Mouse (Mus musculus) embryonic facial prominence, embryonic 12.5 days (tissue): ENCODE measurements at regions not wholly inside any gene's neighbourhood (a gene's known extent, or its start where the extent isn't known, plus 50 kb on each side); places are given as distances from the start of the nearest gene placed in this dataset.

ENCODE experiments used
- ATAC-seq: fragments of 200-750 bp; cut with Nextera tagmentation; 2 replicates; pipeline ENCODE4 v1.8.0; 2017; ENCODE audit not compliant: insufficient number of reproducible peaks, insufficient read depth, low FRiP score, low TSS enrichment
- H3K27ac ChIP-seq: fragments of 300-500 bp; sonication (generic); 2 replicates; pipeline ENCODE4 v1.5.1; 2016; ENCODE audit warnings: mild to moderate bottlenecking
- H3K27me3 ChIP-seq: fragments of 300-500 bp; sonication (generic); 2 replicates; pipeline ENCODE4 v1.6.1; 2016; ENCODE audit warnings: mild to moderate bottlenecking, moderate library complexity
- H3K36me3 ChIP-seq: fragments of 300-500 bp; sonication (generic); 2 replicates; pipeline ENCODE4 v1.6.1; 2016; ENCODE audit warnings: mild to moderate bottlenecking
- H3K4me1 ChIP-seq: fragments of 300-500 bp; sonication (generic); 2 replicates; pipeline ENCODE4 v1.6.1; 2016
- H3K4me2 ChIP-seq: fragments of 300-500 bp; sonication (generic); replicated peaks from 2 replicates; pipeline ENCODE4 v1.6.1; 2016; ENCODE audit warnings: mild to moderate bottlenecking, moderate library complexity
- H3K4me3 ChIP-seq: fragments of 300-500 bp; sonication (generic); 2 replicates; pipeline ENCODE4 v1.5.1; 2016; ENCODE audit warnings: mild to moderate bottlenecking
- H3K9ac ChIP-seq: fragments of 300-500 bp; sonication (generic); 2 replicates; pipeline ENCODE4 v1.6.1; 2016; ENCODE audit warnings: mild to moderate bottlenecking, moderate library complexity
- H3K9me3 ChIP-seq: fragments of 300-500 bp; sonication (generic); 2 replicates; pipeline ENCODE4 v1.6.1; 2016; ENCODE audit warnings: mild to moderate bottlenecking, moderate library complexity
- WGBS: fragments of 180-500 bp; shearing (Covaris S2); methylation state at CpG from one replicate; pipeline ENCODE4 v1.1.7; 2016; 5-methylcytosine and 5-hydroxymethylcytosine counted together

GRCm38 (mm10) chr19:26439163-26439562, 165.7 kb upstream of the Smarca2 start:
- Histone ChIP-seq H3K9ac (no peak overlapping the region), H3K4me1 (no peaks in the 10 kb centered on the region), H3K4me3 (no peak overlapping the region), H3K27ac (no peak overlapping the region), H3K36me3 (no peaks in the 10 kb centered on the region), H3K4me2 (no peak overlapping the region), H3K27me3 (no peaks in the 10 kb centered on the region), H3K9me3 (no peaks in the 10 kb centered on the region)
- ATAC-seq = no peak
- 87% methylated on average over 2 of the region's 2 CpGs for WGBS

- Histone ChIP-seq H3K9ac (no peak overlapping the region), H3K27me3 (no peaks in the 10 kb centered on the region), H3K4me2 (no peak overlapping the region), H3K4me1 (no peaks in the 10 kb centered on the region), H3K9me3 (no peaks in the 10 kb centered on the region), H3K4me3 (no peak overlapping the region), H3K36me3 (no peaks in the 10 kb centered on the region), H3K27ac (no peak overlapping the region)
- WGBS = 84% methylated on average over 4 of the region's 4 CpGs
- ATAC-seq = no peak
These were observed 159.5 kb upstream of the Smarca2 start for GRCm38 (mm10) chr19:26445309-26445708.

GRCm38 (mm10) chr19:26447427-26448023, 157.3 kb upstream of the Smarca2 start:
- H3K4me2 ChIP-seq = no peak overlapping the region
- no peaks in the 10 kb centered on the region for H3K27me3 ChIP-seq
- no peak overlapping the region for H3K27ac ChIP-seq
- 84% methylated on average over 7 of the region's 7 CpGs for WGBS
- no peaks in the 10 kb centered on the region for H3K4me1 ChIP-seq
- H3K9me3 ChIP-seq = no peaks in the 10 kb centered on the region
- H3K9ac ChIP-seq = no peak overlapping the region
- no peaks in the 10 kb centered on the region for H3K36me3 ChIP-seq
- no peak overlapping the region for H3K4me3 ChIP-seq
- no peak for ATAC-seq

- H3K9me3 ChIP-seq = no peaks in the 10 kb centered on the region
- H3K4me2 ChIP-seq = no peak overlapping the region
- no peak overlapping the region for H3K9ac ChIP-seq
- no peaks in the 10 kb centered on the region for H3K36me3 ChIP-seq
- H3K4me1 ChIP-seq = no peaks in the 10 kb centered on the region
- WGBS = 46% methylated on average over 4 of the region's 4 CpGs
- H3K27me3 ChIP-seq = no peaks in the 10 kb centered on the region
- no peak for ATAC-seq
- no peak overlapping the region for H3K27ac ChIP-seq
- H3K4me3 ChIP-seq = no peak overlapping the region
These were observed 143.1 kb upstream of the Smarca2 start for GRCm38 (mm10) chr19:26461712-26462111.

GRCm38 (mm10) chr19:26465228-26465627, 139.6 kb upstream of the Smarca2 start:
- Histone ChIP-seq H3K4me2 (no peak overlapping the region), H3K9me3 (no peaks in the 10 kb centered on the region), H3K27ac (no peak overlapping the region), H3K36me3 (no peaks in the 10 kb centered on the region), H3K4me1 (no peaks in the 10 kb centered on the region), H3K9ac (no peak overlapping the region), H3K4me3 (no peak overlapping the region), H3K27me3 (no peaks in the 10 kb centered on the region)
- no peak for ATAC-seq
- WGBS = 47% methylated on average over 2 of the region's 2 CpGs

- ATAC-seq = no peak
- no peaks in the 10 kb centered on the region for H3K36me3 ChIP-seq
- H3K27ac ChIP-seq = no peak overlapping the region
- 84% methylated on average over 4 of the region's 4 CpGs for WGBS
- no peaks in the 10 kb centered on the region for H3K4me1 ChIP-seq
- no peak overlapping the region for H3K9ac ChIP-seq
- H3K4me2 ChIP-seq = no peak overlapping the region
- no peak overlapping the region for H3K4me3 ChIP-seq
- no peaks in the 10 kb centered on the region for H3K27me3 ChIP-seq
- no peaks in the 10 kb centered on the region for H3K9me3 ChIP-seq
These were observed 138.6 kb upstream of the Smarca2 start for GRCm38 (mm10) chr19:26466244-26466643.

GRCm38 (mm10) chr19:26467179-26467651, 137.6 kb upstream of the Smarca2 start:
- Histone ChIP-seq H3K9me3 (no peaks in the 10 kb centered on the region), H3K27ac (no peak overlapping the region), H3K9ac (no peak overlapping the region), H3K27me3 (no peaks in the 10 kb centered on the region), H3K4me2 (no peak overlapping the region), H3K4me3 (no peak overlapping the region), H3K4me1 (no peaks in the 10 kb centered on the region), H3K36me3 (no peaks in the 10 kb centered on the region)
- WGBS = 54% methylated on average over 5 of the region's 5 CpGs
- no peak for ATAC-seq

- H3K27me3 ChIP-seq = no peaks in the 10 kb centered on the region
- 80% methylated on average over 1 of the region's 1 CpGs for WGBS
- H3K9ac ChIP-seq = no peak overlapping the region
- H3K4me3 ChIP-seq = no peak overlapping the region
- H3K4me2 ChIP-seq = no peak overlapping the region
- peaks cover 21% of the 10 kb centered on the region for H3K4me1 ChIP-seq
- ATAC-seq = no peak
- no peaks in the 10 kb centered on the region for H3K36me3 ChIP-seq
- H3K27ac ChIP-seq = no peak overlapping the region
- H3K9me3 ChIP-seq = no peaks in the 10 kb centered on the region
These were observed 132.2 kb upstream of the Smarca2 start for GRCm38 (mm10) chr19:26472659-26473058.

GRCm38 (mm10) chr19:26473211-26473610, 131.6 kb upstream of the Smarca2 start:
- Histone ChIP-seq H3K36me3 (no peaks in the 10 kb centered on the region), H3K9ac (no peak overlapping the region), H3K27me3 (no peaks in the 10 kb centered on the region), H3K9me3 (no peaks in the 10 kb centered on the region), H3K27ac (no peak overlapping the region), H3K4me1 (peaks cover 21% of the 10 kb centered on the region), H3K4me3 (no peak overlapping the region), H3K4me2 (no peak overlapping the region)
- ATAC-seq = no peak
- 82% methylated on average over 3 of the region's 3 CpGs for WGBS

- H3K36me3 ChIP-seq = no peaks in the 10 kb centered on the region
- no peak for ATAC-seq
- no peak overlapping the region for H3K4me2 ChIP-seq
- no peak overlapping the region for H3K4me3 ChIP-seq
- no peak overlapping the region for H3K27ac ChIP-seq
- no peaks in the 10 kb centered on the region for H3K27me3 ChIP-seq
- H3K9ac ChIP-seq = no peak overlapping the region
- 79% methylated on average over 2 of the region's 2 CpGs for WGBS
- peaks cover 21% of the 10 kb centered on the region for H3K4me1 ChIP-seq
- no peaks in the 10 kb centered on the region for H3K9me3 ChIP-seq
These were observed 129.7 kb upstream of the Smarca2 start for GRCm38 (mm10) chr19:26475197-26475596.

GRCm38 (mm10) chr19:26475754-26476153, 129.1 kb upstream of the Smarca2 start:
- WGBS = 34% methylated on average over 2 of the region's 2 CpGs
- ATAC-seq = peak; percentile 28; the same call in 1 of the 2 replicates
- H3K36me3 ChIP-seq = no peaks in the 10 kb centered on the region

GRCm38 (mm10) chr19:26478055-26478737, 126.7 kb upstream of the Smarca2 start:
- peaks cover 16% of the 10 kb centered on the region for H3K4me1 ChIP-seq

More at GRCm38 (mm10) chr19:26475754-26476153, 129.1 kb upstream of the Smarca2 start:
- H3K27me3 ChIP-seq = no peaks in the 10 kb centered on the region
- H3K9me3 ChIP-seq = no peaks in the 10 kb centered on the region
- H3K9ac ChIP-seq = no peak overlapping the region
- H3K4me3 ChIP-seq = no peak overlapping the region
- peak overlapping the region; percentile 75; the same call in 1 of the 2 replicates for H3K27ac ChIP-seq
- no peak overlapping the region for H3K4me2 ChIP-seq
- H3K4me1 ChIP-seq = peaks cover 21% of the 10 kb centered on the region

More at GRCm38 (mm10) chr19:26478055-26478737, 126.7 kb upstream of the Smarca2 start:
- Histone ChIP-seq H3K36me3 (no peaks in the 10 kb centered on the region), H3K9me3 (no peaks in the 10 kb centered on the region), H3K4me3 (no peak overlapping the region), H3K27me3 (no peaks in the 10 kb centered on the region), H3K4me2 (no peak overlapping the region), H3K27ac (no peak overlapping the region), H3K9ac (no peak overlapping the region)
- no peak for ATAC-seq
- 74% methylated on average over 16 of the region's 16 CpGs for WGBS
